Mouse (Mus musculus) embryo, embryonic 10.5 days (tissue): Measurements from ENCODE around the gene Mrps11.
A peak's percentile ranks its signal among the peaks of the same experiment; 100 is the strongest.

Source experiments
- DNase-seq: peaks from one replicate; pipeline ENCODE4 v3.0.0-alpha.2; 2015; ENCODE audit warnings: low spot score

Gene Mrps11

DNA sequence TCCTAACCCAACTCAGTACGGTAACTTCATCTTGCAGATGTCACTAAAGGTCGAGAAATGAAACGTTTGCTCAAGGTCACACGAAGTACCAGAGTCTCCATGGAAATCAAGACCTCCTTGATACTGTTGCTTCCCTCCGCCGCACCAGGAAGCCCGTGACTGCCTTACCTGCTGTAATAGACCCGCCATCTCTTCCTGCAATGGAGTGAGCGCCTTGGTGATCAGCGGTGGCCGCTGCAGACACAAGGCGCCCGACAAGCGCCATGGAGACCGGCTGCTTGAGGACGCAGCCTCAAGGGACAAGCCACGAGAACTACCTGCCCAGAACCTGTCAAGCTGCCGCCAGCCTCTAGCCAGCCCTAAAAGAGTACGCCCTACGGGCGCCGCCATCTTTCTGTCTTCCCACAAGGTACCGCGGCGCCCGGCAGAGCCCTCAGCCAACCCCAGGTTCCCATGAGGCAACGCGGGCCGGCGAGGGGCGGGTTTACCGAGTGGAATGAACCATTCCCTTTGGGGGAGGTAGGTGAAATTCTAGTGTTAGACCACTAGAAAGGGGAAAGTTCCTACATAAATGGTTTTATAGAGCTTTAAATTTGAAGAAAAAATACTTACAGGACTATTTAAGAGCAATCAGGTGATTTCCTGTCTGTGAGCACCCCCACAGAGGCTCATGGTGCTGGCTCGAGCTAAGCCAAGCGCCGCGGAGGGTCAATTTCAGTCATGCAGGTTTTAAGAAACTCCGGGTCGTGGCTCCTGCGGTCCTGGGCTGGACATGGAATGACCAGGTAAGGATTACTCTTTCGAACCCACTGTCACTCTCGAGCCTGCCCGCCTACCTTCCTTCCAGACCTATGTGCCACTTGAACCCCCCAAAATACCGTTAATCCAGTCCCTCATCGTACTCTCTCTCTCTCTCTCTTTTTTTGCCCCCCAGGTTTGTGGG, at the start of gene Mrps11, which contains the start of gene Mrpl46:
Gene Mrps11 (plus strand): TSS at position 481 of the 943 bp plus-strand sequence.
Gene Mrpl46 (minus strand): TSS at position 893 of the 943 bp plus-strand sequence.
- DNase-seq = peak; percentile 93

DNA sequence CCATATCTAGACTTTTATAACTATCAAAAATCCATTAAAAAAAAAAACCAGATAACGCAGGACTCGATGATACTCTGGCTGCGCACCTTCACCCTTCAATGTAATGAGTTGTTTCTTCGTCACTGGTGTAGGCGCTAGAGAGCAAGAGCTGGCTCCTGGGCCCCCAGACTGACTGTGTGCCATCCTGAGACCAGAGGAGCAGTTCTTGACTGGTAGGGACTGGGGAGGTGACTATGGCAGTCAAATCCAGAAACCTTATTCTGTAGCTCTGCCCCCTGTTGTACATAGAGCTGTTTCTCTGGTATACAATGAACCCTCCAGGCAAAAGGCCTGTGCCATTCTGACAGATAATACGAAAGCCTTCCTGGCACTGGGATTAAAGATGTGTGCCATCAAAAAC, 45.7 kb upstream of the Mrps11 start:
- DNase-seq = no peak

- DNase-seq = no peak
Observed at GRCm38 (mm10) chr7:78737614-78738210, 45.2 kb upstream of the Mrps11 start, which contains the start of gene Ntrk3. Gene Ntrk3 (minus strand): TSS chr7:78738012.

DNA sequence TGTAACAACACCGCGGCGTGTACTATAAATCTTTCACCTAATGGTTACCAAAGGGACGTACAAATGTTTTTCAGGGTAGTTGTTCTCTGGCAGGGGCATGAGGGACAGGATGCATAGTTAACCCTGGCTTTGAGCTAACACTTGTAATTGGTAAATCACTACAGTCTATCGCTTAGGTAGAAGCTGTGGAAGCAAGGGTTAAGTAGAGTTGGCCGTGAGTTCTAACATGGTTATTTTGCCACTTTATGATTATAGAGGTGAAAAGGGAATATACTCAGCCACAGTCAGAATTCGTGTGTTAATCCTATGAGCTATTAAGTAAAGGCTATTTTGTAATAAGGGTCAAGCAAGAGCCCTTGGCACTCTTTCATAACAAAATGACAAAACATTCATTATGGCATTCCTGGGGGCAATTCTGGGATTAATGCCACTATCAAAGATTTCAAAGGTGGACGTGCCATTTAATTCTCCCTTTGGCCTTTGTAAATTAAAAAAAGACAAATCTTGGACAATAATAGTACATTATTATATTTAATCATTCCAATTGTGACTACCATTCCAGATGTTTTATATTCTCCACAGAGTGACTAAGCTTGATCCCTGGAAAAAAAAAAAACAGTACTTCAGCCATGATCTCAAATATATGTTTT, 43.4 kb upstream of the Mrps11 start:
- DNase-seq = no peak

GRCm38 (mm10) chr7:78743731-78744385, 39.1 kb upstream of the Mrps11 start:
- DNase-seq = no peak

GRCm38 (mm10) chr7:78752961-78753360, 30.0 kb upstream of the Mrps11 start:
- DNase-seq = no peak

GRCm38 (mm10) chr7:78753752-78754457, 29.0 kb upstream of the Mrps11 start:
- no peak for DNase-seq

- DNase-seq = no peak
Observed at GRCm38 (mm10) chr7:78754458-78755000, 28.4 kb upstream of the Mrps11 start.

- no peak for DNase-seq
Observed at GRCm38 (mm10) chr7:78763801-78764200, 19.1 kb upstream of the Mrps11 start.

DNA sequence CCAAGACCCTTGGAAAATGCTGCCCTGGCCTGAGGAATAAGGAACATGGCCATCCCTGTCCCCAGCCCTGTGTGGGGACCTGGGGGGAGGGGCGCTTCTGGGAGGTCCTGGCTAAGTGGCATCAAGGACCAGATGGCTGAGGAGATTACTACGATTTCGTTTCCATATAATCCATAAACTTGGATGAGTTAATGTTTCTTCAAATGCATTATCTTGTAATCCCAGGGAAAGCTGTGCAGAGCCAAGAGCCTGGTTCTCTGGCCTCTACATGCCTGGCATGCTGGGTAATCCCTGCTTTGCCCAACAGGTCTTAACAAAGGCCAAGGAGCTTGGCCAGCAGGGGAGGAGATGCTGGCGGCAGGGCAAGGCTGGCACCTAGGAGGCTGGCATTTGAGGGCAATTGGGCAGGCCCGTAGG, 17.7 kb upstream of the Mrps11 start:
- DNase-seq = no peak

- peak; percentile 91 for DNase-seq
Observed at GRCm38 (mm10) chr7:78766019-78766683, 16.8 kb upstream of the Mrps11 start.

DNA sequence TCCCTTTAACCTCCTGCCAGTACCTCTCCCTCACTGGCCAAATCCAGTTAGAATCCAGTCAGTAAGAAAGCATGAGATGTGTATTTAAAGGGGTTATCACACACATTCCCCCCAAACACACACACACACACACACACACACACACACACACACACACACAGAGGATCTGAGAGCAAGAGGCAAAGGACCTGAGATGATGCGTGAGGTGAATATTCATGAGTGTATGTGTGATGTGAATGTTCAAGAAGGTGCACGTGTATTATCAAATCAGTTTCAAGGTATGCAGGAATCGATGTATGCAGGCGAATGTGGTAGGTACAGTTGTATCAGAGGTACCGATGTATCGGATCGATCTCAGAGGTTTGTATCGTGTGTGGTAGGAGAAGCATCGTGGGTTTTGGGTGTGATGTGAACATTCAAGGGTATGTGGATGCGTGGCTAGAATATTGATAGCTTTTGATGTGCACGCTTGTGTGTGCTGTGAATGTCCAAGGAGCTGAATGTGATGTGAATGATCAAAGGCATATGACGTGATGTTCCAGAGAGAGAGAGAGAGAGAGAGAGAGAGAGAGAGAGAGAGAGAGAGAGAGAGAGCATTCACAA, 14.9 kb upstream of the Mrps11 start:
- DNase-seq = no peak

DNA sequence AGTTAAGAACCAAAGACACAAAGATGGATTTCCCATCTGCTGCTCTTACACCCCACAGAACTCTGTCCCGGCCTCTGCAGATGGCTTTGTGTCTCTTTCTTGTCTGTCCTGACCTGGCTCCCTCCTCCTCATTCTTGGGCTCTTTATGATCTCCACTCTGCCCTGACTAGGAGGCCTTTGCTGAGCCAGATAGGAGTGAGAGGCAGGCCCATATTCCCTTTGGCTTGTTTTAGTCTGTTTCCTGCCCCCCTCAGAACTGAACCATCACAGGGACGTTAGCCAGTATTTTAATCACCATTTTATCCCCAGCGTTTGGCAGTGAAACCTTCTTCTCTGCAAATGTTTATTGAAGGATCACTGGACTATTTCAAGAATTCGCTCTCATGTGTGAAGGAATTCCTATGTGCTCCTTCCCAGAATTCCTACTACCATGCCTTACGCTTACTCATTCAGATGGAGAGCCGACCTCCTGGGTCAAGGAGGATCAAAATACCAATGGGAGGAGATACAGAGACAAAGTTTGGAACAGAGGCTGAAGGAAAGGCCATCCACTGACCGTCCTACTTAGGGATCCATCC, 13.8 kb upstream of the Mrps11 start:
- DNase-seq = no peak

- DNase-seq = no peak
Observed at GRCm38 (mm10) chr7:78770936-78771335, 12.0 kb upstream of the Mrps11 start.

- no peak for DNase-seq
Observed at GRCm38 (mm10) chr7:78778741-78779140, 4.2 kb upstream of the Mrps11 start.

DNA sequence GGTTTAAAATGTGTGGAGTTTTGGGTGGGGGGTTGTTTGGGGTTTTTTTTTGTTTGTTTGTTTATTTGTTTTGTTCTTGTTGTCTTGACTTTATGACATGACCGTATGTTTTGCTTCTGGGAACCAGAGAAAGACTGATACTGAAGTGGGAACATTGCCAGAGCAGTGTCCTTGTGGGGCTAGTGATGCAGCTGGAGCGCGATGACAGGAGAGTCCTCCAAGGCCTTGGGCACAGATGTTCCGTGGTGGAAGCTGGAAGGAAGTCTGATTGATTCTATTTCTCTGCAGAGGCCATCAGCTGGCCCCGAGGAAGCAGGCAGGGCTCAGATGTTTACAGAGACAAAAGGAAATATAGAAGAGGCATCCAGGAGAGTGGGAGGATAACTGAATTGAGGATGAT, 3.0 kb downstream of the Mrps11 start:
- DNase-seq = no peak

DNA sequence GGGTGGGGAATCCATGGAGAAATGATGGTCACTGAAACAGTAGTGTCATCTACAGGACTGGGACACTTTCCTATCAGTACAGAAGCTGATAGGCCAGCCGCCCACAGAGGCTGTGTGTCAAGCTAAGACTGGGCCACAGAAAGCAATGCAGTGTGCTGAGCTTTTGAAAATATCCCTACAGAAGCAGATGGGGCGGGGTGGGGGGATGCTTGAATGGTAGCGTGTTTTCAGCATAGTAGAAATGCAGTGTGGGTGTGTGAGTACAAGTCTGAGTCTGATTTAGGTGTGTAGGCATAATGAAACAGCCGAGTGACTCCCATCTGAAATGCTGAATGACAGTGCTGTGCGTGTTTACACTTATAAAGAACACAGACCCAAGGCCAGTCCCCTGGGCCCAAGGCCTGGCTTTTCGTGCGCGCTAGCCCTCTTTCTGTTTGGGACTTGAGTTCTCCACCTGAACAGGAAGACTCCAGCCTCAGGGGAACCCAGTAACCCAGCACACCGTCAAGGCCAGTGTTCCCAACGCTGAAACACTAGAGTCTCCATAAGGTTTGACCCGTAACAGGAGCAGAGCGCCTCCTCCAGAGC, 5.0 kb downstream of the Mrps11 start:
- DNase-seq = no peak

- DNase-seq = peak; percentile 87
Observed at GRCm38 (mm10) chr7:78791359-78792222, 8.7 kb downstream of the Mrps11 start.
